Mouse (Mus musculus) hindbrain, postnatal 0 days (tissue): ENCODE data around the gene Cebpzos. TPM values are rescaled to one million over a fixed set of nuclear protein-coding genes. Genes with fewer than 3 reads are reported as not detected.

Source experiments
- ATAC-seq: fragments of 200-750 bp; cut with Nextera tagmentation; 2 replicates; pipeline ENCODE4 v1.8.0; 2017; ENCODE audit warnings: mild to moderate bottlenecking, moderate TSS enrichment, moderate library complexity
- DNase-seq: peaks from one replicate; pipeline ENCODE4 v3.0.0-alpha.2; 2015; ENCODE audit warnings: low spot score
- H3K27ac ChIP-seq: fragments of 300-500 bp; sonication (generic); 2 replicates; pipeline ENCODE4 v1.5.1; 2014; ENCODE audit warnings: mild to moderate bottlenecking
- H3K27me3 ChIP-seq: fragments of 300-500 bp; sonication (generic); 2 replicates; pipeline ENCODE4 v1.6.1; 2014; ENCODE audit warnings: low read length, mixed read lengths; ENCODE audit not compliant: insufficient read depth
- H3K36me3 ChIP-seq: fragments of 300-500 bp; sonication (generic); 2 replicates; pipeline ENCODE4 v1.6.1; 2014; ENCODE audit warnings: low read length, mixed read lengths; ENCODE audit not compliant: insufficient read depth
- H3K4me1 ChIP-seq: fragments of 300-500 bp; sonication (generic); 2 replicates; pipeline ENCODE4 v1.6.1; 2014; ENCODE audit warnings: antibody characterized with exemption, low read length, mixed read lengths; ENCODE audit not compliant: insufficient read depth
- H3K4me2 ChIP-seq: fragments of 300-500 bp; sonication (generic); 2 replicates; pipeline ENCODE4 v1.6.1; 2014; ENCODE audit warnings: low read depth, mild to moderate bottlenecking, low read length, moderate library complexity, mixed read lengths
- H3K4me3 ChIP-seq: fragments of 300-500 bp; sonication (generic); 2 replicates; pipeline ENCODE4 v1.5.1; 2014; ENCODE audit warnings: low read length
- H3K9ac ChIP-seq: fragments of 300-500 bp; sonication (generic); replicated peaks from 2 replicates; pipeline ENCODE4 v1.6.1; 2014; ENCODE audit warnings: mild to moderate bottlenecking, low read length, moderate library complexity, mixed read lengths
- H3K9me3 ChIP-seq: fragments of 300-500 bp; sonication (generic); 2 replicates; pipeline ENCODE4 v1.6.1; 2016; ENCODE audit warnings: low read length, mixed read lengths
- CTCF ChIP-seq: IDR thresholded peaks from 2 replicates; pipeline ENCODE4 v1.5.1; 2016; ENCODE audit warnings: antibody characterized with exemption, control low read depth, low read depth
- WGBS: fragments of 180-500 bp; shearing (Covaris S2); extraction: QIAGEN DNeasy Blood & Tissue Kit; methylation state at CpG from one replicate; pipeline ENCODE4 v1.1.7; 2014; 5-methylcytosine and 5-hydroxymethylcytosine counted together
- polyA plus RNA-seq: library from polyadenylated mRNA; unstranded; fragments of >200 nt; fragmentation: Nextera tagmentation; extraction: Ambion mirVana; gene quantifications from 2 replicates; pipeline ENCODE4 v1.2.1, GENCODE M21; 2015
- total RNA-seq: library from RNA; depleted of rRNA; stranded (reverse); fragments of >200 nt; gene quantifications from 2 replicates; pipeline ENCODE4 v1.2.3, GENCODE M21; 2014

Cebpzos gene
- total and polyA plus RNA-seq, 2 experiments from 2014 or later: 18.5 to 140 TPM

DNA sequence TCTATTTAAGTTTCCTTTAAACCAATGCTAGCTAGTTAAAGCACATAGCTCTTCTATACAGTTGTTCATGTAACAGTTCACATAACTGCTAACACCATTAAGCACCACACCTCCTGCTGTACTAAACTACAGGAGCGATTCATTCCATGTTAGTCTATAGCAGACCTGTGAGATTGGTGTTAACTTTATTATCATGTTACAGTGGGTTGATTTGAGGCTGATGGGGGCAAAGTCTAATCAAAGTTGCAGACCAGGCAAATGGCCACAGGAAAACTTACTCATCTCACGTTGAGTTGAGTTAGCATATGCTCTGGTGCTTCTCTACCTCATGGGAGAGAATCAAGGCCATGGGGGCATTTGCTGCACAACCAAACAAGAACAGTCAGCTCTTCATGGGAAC is 6.9 kb upstream of the Cebpzos start:
- DNase-seq (no peak), ATAC-seq (no peak)
- no peak overlapping the region for H3K4me3 ChIP-seq
- no peak overlapping the region for H3K9ac ChIP-seq
- H3K27me3 ChIP-seq: no peaks in the 10 kb centered on the region
- H3K4me1 ChIP-seq: no peaks in the 10 kb centered on the region
- WGBS: 76% methylated on average over 2 of the region's 2 CpGs
- H3K4me2 ChIP-seq: no peak overlapping the region
- H3K36me3 ChIP-seq: no peaks in the 10 kb centered on the region
- TF ChIP-seq CTCF: no peak
- H3K9me3 ChIP-seq: no peaks in the 10 kb centered on the region
- no peak overlapping the region for H3K27ac ChIP-seq

DNA sequence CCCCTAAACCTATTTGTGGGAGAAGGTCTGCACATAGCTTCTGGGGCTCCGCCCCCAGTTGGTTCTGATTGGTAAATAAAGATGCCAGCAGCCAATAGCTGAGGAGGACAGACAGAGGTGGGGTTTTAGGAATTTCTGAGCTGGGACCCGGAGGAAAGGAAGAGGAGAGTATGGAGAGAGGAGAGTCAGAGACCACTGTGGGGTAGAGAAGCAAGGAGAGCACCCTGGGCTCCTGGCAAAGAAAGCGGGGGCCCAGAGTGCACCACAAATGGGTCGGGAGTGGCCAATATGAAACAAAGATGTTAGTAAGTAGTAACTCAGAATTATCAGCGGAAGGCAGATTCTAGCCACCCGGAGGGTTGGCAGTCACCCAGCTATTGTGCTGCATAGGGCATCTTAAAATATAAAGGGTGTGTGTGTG is 3.4 kb upstream of the Cebpzos start:
- ATAC-seq: peak; percentile 69
- Histone ChIP-seq H3K9me3 (no peaks in the 10 kb centered on the region), H3K27ac (peak overlapping the region; percentile 36; the same call in 1 of the 2 replicates), H3K4me1 (peaks cover 10% of the 10 kb centered on the region; the same call in 1 of the 2 replicates), H3K4me2 (peak overlapping the region; percentile 54), H3K4me3 (peak overlapping the region; percentile 34), H3K36me3 (no peaks in the 10 kb centered on the region), H3K9ac (peak overlapping the region; percentile 37; the same call in 1 of the 2 replicates), H3K27me3 (no peaks in the 10 kb centered on the region)
- DNase-seq: peak; percentile 73
- WGBS: 27% methylated on average over 6 of the region's 6 CpGs
- TF ChIP-seq CTCF: no peak

DNA sequence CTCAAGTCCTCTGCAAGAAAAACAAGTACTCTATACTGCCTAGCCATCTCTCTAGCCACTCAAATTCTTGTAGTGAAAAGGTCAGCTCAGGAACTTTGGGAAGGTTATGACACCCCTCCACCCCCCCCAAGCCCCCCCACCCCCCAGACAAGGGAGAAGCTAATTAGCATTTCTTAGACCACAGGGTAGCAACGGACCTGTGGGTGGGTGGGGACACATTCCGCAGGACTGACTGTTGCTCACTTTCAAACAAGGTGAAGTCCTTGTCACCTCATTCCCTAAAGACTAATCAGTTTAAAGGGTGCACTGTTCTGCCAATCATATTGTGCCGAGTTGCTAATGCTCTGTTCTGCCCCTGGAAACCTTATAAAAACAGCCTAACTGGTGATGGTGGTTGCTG is 2.4 kb upstream of the Cebpzos start:
- ATAC-seq (no peak), DNase-seq (no peak)
- Histone ChIP-seq H3K27ac (no peak overlapping the region), H3K27me3 (no peaks in the 10 kb centered on the region), H3K9me3 (no peaks in the 10 kb centered on the region), H3K4me2 (no peak overlapping the region), H3K9ac (no peak overlapping the region), H3K4me3 (no peak overlapping the region), H3K36me3 (no peaks in the 10 kb centered on the region), H3K4me1 (peaks cover 10% of the 10 kb centered on the region; the same call in 1 of the 2 replicates)
- WGBS: 80% methylated on average over 3 of the region's 3 CpGs
- TF ChIP-seq CTCF: no peak

DNA sequence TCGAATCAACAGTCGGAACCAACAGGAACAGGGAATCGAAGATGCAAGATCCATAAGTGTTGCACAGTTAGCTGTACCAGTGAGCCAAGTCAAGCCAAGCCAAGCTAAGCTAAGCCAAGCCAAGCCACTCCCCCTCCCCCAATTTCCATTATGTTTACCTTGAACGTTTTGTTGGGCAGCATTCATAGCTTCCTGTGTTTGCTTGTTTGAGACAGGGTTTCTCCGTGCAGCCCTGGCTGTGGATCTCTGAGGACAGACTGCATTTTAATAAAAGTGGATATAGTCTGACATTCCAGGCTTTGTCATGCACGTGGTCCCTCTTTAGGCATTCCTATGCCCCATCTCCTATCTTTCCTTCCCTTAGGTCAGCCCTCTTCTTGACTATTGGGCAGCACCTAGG is 528 bp upstream of the Cebpzos start:
- 44% methylated on average over 6 of the region's 6 CpGs for WGBS
- H3K4me3 ChIP-seq: peak overlapping the region; percentile 72
- ATAC-seq (peak; percentile 25), DNase-seq (peak; percentile 32)
- peaks cover 10% of the 10 kb centered on the region; the same call in 1 of the 2 replicates for H3K4me1 ChIP-seq
- H3K4me2 ChIP-seq: peak overlapping the region; percentile 89
- no peak for TF ChIP-seq CTCF
- no peaks in the 10 kb centered on the region for H3K27me3 ChIP-seq
- peak overlapping the region; percentile 84 for H3K27ac ChIP-seq
- no peaks in the 10 kb centered on the region for H3K9me3 ChIP-seq
- peak overlapping the region; percentile 87 for H3K9ac ChIP-seq
- peaks cover 5% of the 10 kb centered on the region; the same call in 1 of the 2 replicates for H3K36me3 ChIP-seq

DNA sequence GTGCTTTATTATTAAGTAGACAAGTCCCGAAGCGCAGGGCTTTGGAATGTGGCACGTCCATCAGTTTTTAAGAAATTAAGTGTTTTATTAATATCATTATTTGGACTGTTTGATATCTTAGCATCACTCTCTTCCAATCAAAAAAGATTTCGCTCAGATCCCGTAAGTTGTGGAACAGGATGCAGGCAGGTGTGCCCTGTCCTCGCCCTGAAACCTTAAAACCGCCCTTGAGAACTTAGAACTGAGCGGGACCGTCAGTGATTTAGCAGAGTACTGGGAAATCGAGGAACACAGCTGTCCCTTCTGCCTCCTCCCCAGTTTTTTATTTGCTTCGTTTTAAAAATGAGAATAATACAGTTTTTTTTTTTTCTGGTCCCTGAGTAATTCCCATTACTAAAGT is 599 bp downstream of the Cebpzos start:
- no peak for ATAC-seq

DNA sequence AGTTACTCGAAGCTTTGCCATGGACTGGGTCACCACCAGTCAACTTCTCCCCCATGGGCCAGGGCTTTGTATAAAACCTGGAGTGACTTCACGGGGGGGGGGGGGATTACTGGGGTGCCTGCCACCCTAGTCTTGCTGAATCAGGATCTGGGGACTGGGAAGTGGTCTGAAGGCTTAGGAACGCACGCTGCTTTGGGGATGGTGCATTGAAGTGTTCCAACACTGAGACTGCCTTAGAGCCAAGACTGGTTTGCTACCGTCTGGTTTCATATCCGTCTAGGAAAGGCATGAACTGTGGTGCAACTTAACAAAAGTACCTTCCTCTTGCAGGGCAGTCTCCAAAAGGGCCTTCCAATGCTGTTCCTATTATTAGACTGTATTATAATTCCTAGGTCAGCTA is 1.4 kb downstream of the Cebpzos start:
- Histone ChIP-seq H3K4me2 (peak overlapping the region; percentile 89), H3K36me3 (peaks cover 21% of the 10 kb centered on the region; the same call in 1 of the 2 replicates), H3K4me1 (peaks cover 10% of the 10 kb centered on the region; the same call in 1 of the 2 replicates), H3K27me3 (no peaks in the 10 kb centered on the region), H3K9ac (peak overlapping the region; percentile 87; the same call in 1 of the 2 replicates), H3K9me3 (no peaks in the 10 kb centered on the region), H3K27ac (no peak overlapping the region), H3K4me3 (no peak overlapping the region)
- no peak for DNase-seq
- WGBS: 38% methylated on average over 6 of the region's 6 CpGs
- no peak for ATAC-seq
- no peak for TF ChIP-seq CTCF

More for the DNA sequence above, 599 bp downstream of the Cebpzos start:
- peak overlapping the region; percentile 72 for H3K4me3 ChIP-seq
- TF ChIP-seq CTCF: no peak
- no peak for DNase-seq
- H3K27me3 ChIP-seq: no peaks in the 10 kb centered on the region
- H3K4me2 ChIP-seq: peak overlapping the region; percentile 89
- peak overlapping the region; percentile 84 for H3K27ac ChIP-seq
- WGBS: 2% methylated on average over 11 of the region's 11 CpGs
- peak overlapping the region; percentile 87 for H3K9ac ChIP-seq
- peaks cover 15% of the 10 kb centered on the region; the same call in 1 of the 2 replicates for H3K36me3 ChIP-seq
- H3K9me3 ChIP-seq: no peaks in the 10 kb centered on the region
- H3K4me1 ChIP-seq: peaks cover 10% of the 10 kb centered on the region; the same call in 1 of the 2 replicates

DNA sequence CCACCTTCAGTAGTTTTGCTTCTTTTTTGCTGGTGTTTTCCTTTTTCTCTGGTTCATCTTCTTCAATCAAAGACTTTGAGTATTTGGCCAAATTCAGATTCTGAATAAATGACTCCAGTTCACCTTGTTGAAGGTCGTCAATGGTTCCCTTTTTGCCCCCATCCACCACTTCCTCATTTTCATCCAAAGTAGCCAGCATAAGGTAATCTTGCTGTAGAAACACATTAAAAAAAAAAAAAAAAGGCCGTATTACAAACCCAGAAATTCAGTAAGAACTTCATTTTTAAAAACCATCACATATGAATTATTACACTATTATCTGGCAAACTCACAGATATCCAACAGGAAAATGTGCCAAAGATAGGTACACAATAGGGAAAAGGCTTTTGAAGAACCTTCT is 19.6 kb downstream of the Cebpzos start:
- Histone ChIP-seq H3K9me3 (no peaks in the 10 kb centered on the region), H3K27me3 (no peaks in the 10 kb centered on the region), H3K4me2 (peak overlapping the region; percentile 76), H3K4me1 (0 out of 2 replicates have a peak, but pooled peaks cover 4% of the 10 kb centered on the region), H3K9ac (0 out of 2 replicates have a peak overlapping the region, but pooled peaks have one; percentile 58), H3K27ac (no peak overlapping the region), H3K4me3 (peak overlapping the region; percentile 53), H3K36me3 (peaks cover 32% of the 10 kb centered on the region; the same call in 1 of the 2 replicates)
- no peak for TF ChIP-seq CTCF
- WGBS: 86% methylated on average over 2 of the region's 2 CpGs
- DNase-seq: no peak
- ATAC-seq: no peak
